Mouse (Mus musculus): Measurements from ENCODE around the gene Osgep. TPM values are rescaled to one million over a fixed set of nuclear protein-coding genes. Genes with fewer than 3 reads are reported as not detected.
"Not testable (repeated sequence)": the region's sequence is repeated elsewhere in the genome, so short reads cannot be mapped to it uniquely, and the experiment has no call there.

Osgep gene
- 130 and 140 TPM in 2 replicates for polyA plus RNA-seq (2015; fragmentation: Nextera tagmentation; extraction: Ambion mirVana)

- H3K9me3 ChIP-seq (replicated peaks; ENCODE audit: control insufficient read depth, low read length): no peaks in the 10 kb centered on the region
- H3K27me3 ChIP-seq (ENCODE audit: control insufficient read depth, insufficient read depth, low read length): no peaks in the 10 kb centered on the region
- WGBS: under 1% methylated on average over 57 of the region's 57 CpGs
- peak within 1 kb of the TSS; percentile 95 for H3K4me3 ChIP-seq (replicated peaks; ENCODE audit: low read length)
- H3K36me3 ChIP-seq (ENCODE audit: control insufficient read depth, insufficient read depth, low read length): peaks cover 19% of the 10 kb centered on the region; the same call in 1 of the 2 replicates
- H3K4me1 ChIP-seq (ENCODE audit: control insufficient read depth, insufficient read depth, low read length): peaks cover 10% of the 10 kb centered on the region
- peak; percentile 96 for ATAC-seq (ENCODE audit: insufficient read depth, low FRiP score)
- peak within 1 kb of the TSS; percentile 94 for H3K27ac ChIP-seq (ENCODE audit: low read length)
- peak within 1 kb of the TSS; percentile 71 for H3K4me2 ChIP-seq (ENCODE audit: low read depth, low read length)
- H3K9ac ChIP-seq (ENCODE audit: low read length): peak within 1 kb of the TSS; percentile 87
Measured at GRCm38 (mm10) chr14:50924281-50925064, at the start of gene Osgep, which contains the start of gene Apex1. Osgep (minus strand) TSS chr14:50924893. Apex1 (plus strand) TSS chr14:50924968.

GRCm38 (mm10) chr14:50973700-50974099, 49.0 kb upstream of the Osgep start:
- H3K4me3 ChIP-seq (replicated peaks; ENCODE audit: low read length): no peak overlapping the region
- H3K27ac ChIP-seq (ENCODE audit: low read length): no peak overlapping the region
- ATAC-seq (ENCODE audit: insufficient read depth, low FRiP score): no peak
- H3K4me2 ChIP-seq (ENCODE audit: low read depth, low read length): no peak overlapping the region
- H3K27me3 ChIP-seq (ENCODE audit: control insufficient read depth, insufficient read depth, low read length): no peaks in the 10 kb centered on the region
- no peaks in the 10 kb centered on the region for H3K9me3 ChIP-seq (replicated peaks; ENCODE audit: control insufficient read depth, low read length)
- no peaks in the 10 kb centered on the region for H3K36me3 ChIP-seq (ENCODE audit: control insufficient read depth, insufficient read depth, low read length)
- WGBS: 35% methylated on average over 4 of the region's 4 CpGs
- H3K9ac ChIP-seq (ENCODE audit: low read length): no peak overlapping the region
- H3K4me1 ChIP-seq (ENCODE audit: control insufficient read depth, insufficient read depth, low read length): no peaks in the 10 kb centered on the region

- H3K27ac ChIP-seq (ENCODE audit: low read length); H3K4me3 ChIP-seq (replicated peaks; ENCODE audit: low read length); H3K27me3 ChIP-seq (ENCODE audit: control insufficient read depth, insufficient read depth, low read length); H3K4me1 ChIP-seq (ENCODE audit: control insufficient read depth, insufficient read depth, low read length); ATAC-seq (ENCODE audit: insufficient read depth, low FRiP score); H3K36me3 ChIP-seq (ENCODE audit: control insufficient read depth, insufficient read depth, low read length); H3K9me3 ChIP-seq (replicated peaks; ENCODE audit: control insufficient read depth, low read length); H3K4me2 ChIP-seq (ENCODE audit: low read depth, low read length); H3K9ac ChIP-seq (ENCODE audit: low read length): not testable (repeated sequence)
- 90% methylated on average over 5 of the region's 5 CpGs for WGBS
Measured at GRCm38 (mm10) chr14:50973054-50973453, 48.4 kb upstream of the Osgep start.

DNA sequence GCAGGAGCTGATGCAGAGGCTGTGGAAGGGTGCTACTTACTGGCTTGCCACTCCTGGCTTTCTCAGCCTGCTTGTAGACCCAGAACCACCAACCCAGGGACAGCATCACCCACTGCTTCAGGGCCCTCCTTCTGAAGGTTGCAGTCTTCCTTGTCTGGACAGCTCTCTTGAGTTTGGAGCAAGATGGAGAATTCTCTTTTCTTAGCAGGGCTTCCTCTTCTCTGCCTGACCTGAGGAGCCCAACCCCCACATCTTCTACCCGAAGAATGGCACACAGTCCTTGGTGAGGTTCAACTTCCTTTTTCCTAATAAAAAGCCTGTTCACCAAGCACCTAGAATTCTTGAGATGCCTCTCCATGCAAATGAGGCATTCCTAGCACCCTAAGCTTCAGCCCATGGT, 46.1 kb upstream of the Osgep start:
- H3K27ac ChIP-seq (ENCODE audit: low read length): no peak overlapping the region
- 58% methylated on average over 1 of the region's 1 CpGs for WGBS
- H3K36me3 ChIP-seq (ENCODE audit: control insufficient read depth, insufficient read depth, low read length): no peaks in the 10 kb centered on the region
- H3K27me3 ChIP-seq (ENCODE audit: control insufficient read depth, insufficient read depth, low read length): no peaks in the 10 kb centered on the region
- no peaks in the 10 kb centered on the region for H3K9me3 ChIP-seq (replicated peaks; ENCODE audit: control insufficient read depth, low read length)
- no peak overlapping the region for H3K4me3 ChIP-seq (replicated peaks; ENCODE audit: low read length)
- no peak overlapping the region for H3K9ac ChIP-seq (ENCODE audit: low read length)
- no peak overlapping the region for H3K4me2 ChIP-seq (ENCODE audit: low read depth, low read length)
- H3K4me1 ChIP-seq (ENCODE audit: control insufficient read depth, insufficient read depth, low read length): no peaks in the 10 kb centered on the region
- ATAC-seq (ENCODE audit: insufficient read depth, low FRiP score): no peak

DNA sequence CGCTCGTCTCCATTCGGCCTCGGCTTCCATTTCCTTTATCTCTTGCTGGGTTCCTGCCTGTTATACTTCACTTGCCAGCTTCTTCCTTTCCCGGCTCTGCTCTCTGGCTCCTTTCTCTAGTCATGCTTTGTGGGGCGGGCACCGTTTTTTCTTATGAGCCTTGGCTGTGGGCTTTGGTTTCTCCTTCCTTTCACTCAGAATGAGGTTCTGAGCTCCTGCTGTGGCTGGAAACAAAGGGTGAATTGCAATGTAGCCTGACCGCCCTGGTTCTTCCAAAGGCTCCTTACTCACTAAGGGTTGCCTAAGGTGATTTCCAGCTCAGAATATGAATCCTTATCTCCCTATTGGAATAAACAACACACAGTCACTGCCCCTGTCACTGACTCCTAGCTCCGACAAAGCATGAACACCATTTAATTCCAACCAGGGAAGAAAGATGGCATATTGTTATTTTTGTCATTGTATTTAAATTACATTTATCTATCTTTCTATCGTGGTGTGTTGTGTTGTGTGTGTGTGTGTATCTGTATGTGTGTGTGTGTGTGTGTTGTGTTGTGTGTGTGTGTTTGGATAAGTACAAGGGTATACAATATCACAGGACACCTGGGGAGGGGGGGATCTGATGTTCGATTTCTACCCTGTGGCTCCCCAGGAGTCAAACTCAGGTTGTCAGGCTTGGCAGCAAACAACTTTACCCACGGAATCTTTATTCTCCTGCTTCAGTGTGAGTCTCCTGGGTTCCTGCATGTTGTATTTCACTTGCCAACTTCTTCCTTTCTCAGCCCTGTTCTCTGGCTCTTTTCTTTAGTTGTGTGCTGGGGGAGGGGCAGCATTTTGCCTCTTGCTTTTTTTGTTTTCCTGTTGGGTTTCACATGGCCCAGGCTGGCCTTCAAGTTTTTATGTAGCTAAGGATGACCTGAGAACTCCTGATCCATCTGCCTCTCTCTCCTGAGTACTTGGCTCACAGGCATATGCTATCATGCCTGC, 45.2 kb upstream of the Osgep start:
- H3K4me1 ChIP-seq (ENCODE audit: control insufficient read depth, insufficient read depth, low read length): no peaks in the 10 kb centered on the region
- no peak overlapping the region for H3K27ac ChIP-seq (ENCODE audit: low read length)
- H3K27me3 ChIP-seq (ENCODE audit: control insufficient read depth, insufficient read depth, low read length): no peaks in the 10 kb centered on the region
- no peak overlapping the region for H3K4me2 ChIP-seq (ENCODE audit: low read depth, low read length)
- H3K4me3 ChIP-seq (replicated peaks; ENCODE audit: low read length): no peak overlapping the region
- WGBS: 41% methylated on average over 12 of the region's 12 CpGs
- H3K9me3 ChIP-seq (replicated peaks; ENCODE audit: control insufficient read depth, low read length): no peaks in the 10 kb centered on the region
- no peak for ATAC-seq (ENCODE audit: insufficient read depth, low FRiP score)
- H3K9ac ChIP-seq (ENCODE audit: low read length): no peak overlapping the region
- no peaks in the 10 kb centered on the region for H3K36me3 ChIP-seq (ENCODE audit: control insufficient read depth, insufficient read depth, low read length)

GRCm38 (mm10) chr14:50969041-50969440, 44.3 kb upstream of the Osgep start:
- Histone ChIP-seq H3K4me3 (replicated peaks; ENCODE audit: low read length) (no peak overlapping the region), H3K4me1 (ENCODE audit: control insufficient read depth, insufficient read depth, low read length) (no peaks in the 10 kb centered on the region), H3K4me2 (ENCODE audit: low read depth, low read length) (no peak overlapping the region), H3K9ac (ENCODE audit: low read length) (no peak overlapping the region), H3K27me3 (ENCODE audit: control insufficient read depth, insufficient read depth, low read length) (no peaks in the 10 kb centered on the region), H3K9me3 (replicated peaks; ENCODE audit: control insufficient read depth, low read length) (no peaks in the 10 kb centered on the region), H3K27ac (ENCODE audit: low read length) (no peak overlapping the region), H3K36me3 (ENCODE audit: control insufficient read depth, insufficient read depth, low read length) (no peaks in the 10 kb centered on the region)
- ATAC-seq (ENCODE audit: insufficient read depth, low FRiP score): no peak
- WGBS: 24% methylated on average over 1 of the region's 1 CpGs

GRCm38 (mm10) chr14:50968216-50968980, 43.7 kb upstream of the Osgep start:
- no peak for ATAC-seq (ENCODE audit: insufficient read depth, low FRiP score)
- no peaks in the 10 kb centered on the region for H3K4me1 ChIP-seq (ENCODE audit: control insufficient read depth, insufficient read depth, low read length)
- no peak overlapping the region for H3K9ac ChIP-seq (ENCODE audit: low read length)
- H3K4me3 ChIP-seq (replicated peaks; ENCODE audit: low read length): no peak overlapping the region
- no peak overlapping the region for H3K27ac ChIP-seq (ENCODE audit: low read length)
- H3K9me3 ChIP-seq (replicated peaks; ENCODE audit: control insufficient read depth, low read length): no peaks in the 10 kb centered on the region
- H3K27me3 ChIP-seq (ENCODE audit: control insufficient read depth, insufficient read depth, low read length): no peaks in the 10 kb centered on the region
- 81% methylated on average over 5 of the region's 5 CpGs for WGBS
- H3K36me3 ChIP-seq (ENCODE audit: control insufficient read depth, insufficient read depth, low read length): no peaks in the 10 kb centered on the region
- no peak overlapping the region for H3K4me2 ChIP-seq (ENCODE audit: low read depth, low read length)

GRCm38 (mm10) chr14:50958289-50958995, 33.7 kb upstream of the Osgep start:
- H3K9ac ChIP-seq (ENCODE audit: low read length); ATAC-seq (ENCODE audit: insufficient read depth, low FRiP score); H3K36me3 ChIP-seq (ENCODE audit: control insufficient read depth, insufficient read depth, low read length); H3K27me3 ChIP-seq (ENCODE audit: control insufficient read depth, insufficient read depth, low read length); H3K9me3 ChIP-seq (replicated peaks; ENCODE audit: control insufficient read depth, low read length); H3K4me3 ChIP-seq (replicated peaks; ENCODE audit: low read length); H3K27ac ChIP-seq (ENCODE audit: low read length); H3K4me2 ChIP-seq (ENCODE audit: low read depth, low read length); H3K4me1 ChIP-seq (ENCODE audit: control insufficient read depth, insufficient read depth, low read length): not testable (repeated sequence)
- WGBS: 85% methylated on average over 5 of the region's 5 CpGs

Measured in stomach, embryonic 16.5 days (tissue).